Mouse (Mus musculus) hindbrain, embryonic 10.5 days (tissue): ENCODE data around the gene Atmin. TPM values are rescaled to one million over a fixed set of nuclear protein-coding genes. Genes with fewer than 3 reads are reported as not detected.

Experiments used
- DNase-seq: peaks from one replicate; pipeline ENCODE4 v3.0.0-alpha.2; 2017; ENCODE audit warnings: low spot score
- H3K27ac ChIP-seq: fragments of 300-500 bp; sonication (generic); 2 replicates; pipeline ENCODE4 v1.5.1; 2016; ENCODE audit warnings: mild to moderate bottlenecking, moderate library complexity
- H3K27me3 ChIP-seq: fragments of 300-500 bp; sonication (generic); 2 replicates; pipeline ENCODE4 v1.6.1; 2016; ENCODE audit warnings: mild to moderate bottlenecking; ENCODE audit not compliant: poor library complexity, insufficient read depth, severe bottlenecking
- H3K36me3 ChIP-seq: fragments of 300-500 bp; sonication (generic); 2 replicates; pipeline ENCODE4 v1.6.1; 2016; ENCODE audit warnings: mild to moderate bottlenecking, moderate library complexity
- H3K4me1 ChIP-seq: fragments of 300-500 bp; sonication (generic); replicated peaks from 2 replicates; pipeline ENCODE4 v1.6.1; 2016; ENCODE audit warnings: mild to moderate bottlenecking
- H3K4me3 ChIP-seq: fragments of 300-500 bp; sonication (generic); 2 replicates; pipeline ENCODE4 v1.5.1; 2016; ENCODE audit warnings: mild to moderate bottlenecking, moderate library complexity
- H3K9me3 ChIP-seq: fragments of 300-500 bp; sonication (generic); 2 replicates; pipeline ENCODE4 v1.6.1; 2016; ENCODE audit warnings: mild to moderate bottlenecking, moderate library complexity
- WGBS: fragments of 180-500 bp; shearing (Covaris S2); methylation state at CpG from one replicate; pipeline ENCODE4 v1.1.7; 2016; 5-methylcytosine and 5-hydroxymethylcytosine counted together
- polyA plus RNA-seq: library from polyadenylated mRNA; unstranded; fragments of >200 nt; fragmentation: Nextera tagmentation; extraction: Ambion mirVana; gene quantifications from 2 replicates; pipeline ENCODE4 v1.2.1, GENCODE M21; 2016

Atmin gene
- polyA plus RNA-seq, 1 experiment from 2014 or later = 16.0 TPM

- Histone ChIP-seq H3K27me3 (no peaks in the 10 kb centered on the region), H3K27ac (0 out of 2 replicates have a peak overlapping the region, but pooled peaks have one; percentile 40), H3K4me3 (no peak overlapping the region), H3K9me3 (no peaks in the 10 kb centered on the region), H3K4me1 (peaks cover 6% of the 10 kb centered on the region; the same call in 1 of the 2 replicates), H3K36me3 (peaks cover 97% of the 10 kb centered on the region)
- DNase-seq = peak; percentile 55
- 28% methylated on average over 6 of the region's 6 CpGs for WGBS
These were observed 7.7 kb upstream of the Atmin start for GRCm38 (mm10) chr8:116935506-116935905.

- H3K27ac ChIP-seq = no peak overlapping the region
- no peaks in the 10 kb centered on the region for H3K27me3 ChIP-seq
- peaks cover 32% of the 10 kb centered on the region for H3K4me1 ChIP-seq
- H3K4me3 ChIP-seq = no peak overlapping the region
- H3K36me3 ChIP-seq = peaks cover 50% of the 10 kb centered on the region
- DNase-seq = no peak
- 83% methylated on average over 12 of the region's 12 CpGs for WGBS
- no peaks in the 10 kb centered on the region for H3K9me3 ChIP-seq
These were observed 722 bp upstream of the Atmin start for GRCm38 (mm10) chr8:116942284-116943058.

GRCm38 (mm10) chr8:116943555-116944384 is 577 bp downstream of the Atmin start:
- Histone ChIP-seq H3K4me1 (peaks cover 35% of the 10 kb centered on the region), H3K4me3 (peak overlapping the region; percentile 89), H3K27ac (peak overlapping the region; percentile 89), H3K9me3 (no peaks in the 10 kb centered on the region), H3K36me3 (peaks cover 41% of the 10 kb centered on the region), H3K27me3 (no peaks in the 10 kb centered on the region)
- WGBS = under 1% methylated on average over 62 of the region's 62 CpGs
- peak; percentile 29 for DNase-seq

DNA sequence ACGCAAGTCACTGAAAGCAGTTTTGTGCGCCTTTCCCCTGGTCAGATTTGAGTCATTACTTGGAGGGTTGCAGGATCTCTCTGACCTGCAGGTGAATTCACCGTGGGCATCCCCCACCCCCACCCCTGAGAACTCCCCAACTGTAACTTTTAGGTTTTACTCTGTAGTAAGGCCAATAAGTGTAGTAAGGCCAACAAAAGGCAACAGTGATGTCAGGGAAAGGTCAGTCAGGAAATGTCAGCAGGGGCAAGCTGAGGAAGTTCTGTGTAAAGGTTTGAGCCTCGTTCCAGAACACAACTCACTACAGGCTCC is 1.1 kb downstream of the Atmin start:
- no peaks in the 10 kb centered on the region for H3K27me3 ChIP-seq
- H3K9me3 ChIP-seq = no peaks in the 10 kb centered on the region
- peaks cover 35% of the 10 kb centered on the region for H3K4me1 ChIP-seq
- WGBS = 20% methylated on average over 4 of the region's 4 CpGs
- DNase-seq = no peak
- H3K4me3 ChIP-seq = peak overlapping the region; percentile 89
- peak overlapping the region; percentile 89; the same call in 1 of the 2 replicates for H3K27ac ChIP-seq
- H3K36me3 ChIP-seq = peaks cover 35% of the 10 kb centered on the region

DNA sequence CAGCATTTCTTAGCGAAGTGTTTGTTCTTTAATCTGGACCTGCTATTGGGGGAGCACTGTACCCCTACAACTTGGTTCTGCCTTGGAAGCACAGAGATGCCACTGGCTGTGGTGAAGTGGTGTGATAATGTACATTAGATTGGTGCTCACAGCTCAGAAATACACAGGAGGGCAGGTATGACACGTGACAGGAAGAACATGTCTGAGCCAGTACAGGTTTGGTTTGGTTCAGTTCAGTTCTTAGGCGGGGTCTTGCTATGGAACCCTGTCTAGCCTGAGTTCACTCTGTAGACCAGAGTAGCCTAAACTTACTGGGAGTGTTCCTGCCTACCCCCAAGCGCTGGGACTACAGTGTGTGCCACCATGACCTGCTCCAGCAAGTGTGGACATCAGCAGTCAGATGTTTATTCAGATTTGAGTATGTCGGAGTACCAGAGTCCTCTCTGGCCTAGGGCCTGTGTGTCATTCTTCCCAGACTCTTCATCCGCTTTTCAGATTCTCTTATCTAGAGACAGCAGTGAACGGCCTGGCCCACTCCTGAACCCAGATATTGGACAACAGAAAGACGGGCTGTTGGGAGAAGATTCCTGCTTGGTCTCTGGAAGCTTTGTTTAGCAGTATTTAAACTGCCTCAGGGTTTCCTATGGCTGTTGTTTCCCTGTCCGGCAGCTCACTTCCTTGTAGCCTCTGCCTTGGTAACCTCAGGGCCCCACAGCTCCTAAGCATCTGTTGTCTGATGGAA is 2.1 kb downstream of the Atmin start:
- H3K4me1 ChIP-seq = peaks cover 35% of the 10 kb centered on the region
- H3K27ac ChIP-seq = no peak overlapping the region
- no peaks in the 10 kb centered on the region for H3K27me3 ChIP-seq

GRCm38 (mm10) chr8:116946268-116946838 is 3.2 kb downstream of the Atmin start:
- Histone ChIP-seq H3K9me3 (no peaks in the 10 kb centered on the region), H3K4me1 (peaks cover 35% of the 10 kb centered on the region), H3K27me3 (no peaks in the 10 kb centered on the region), H3K4me3 (no peak overlapping the region), H3K27ac (peak overlapping the region; percentile 8; the same call in 1 of the 2 replicates), H3K36me3 (peaks cover 19% of the 10 kb centered on the region)
- no peak for DNase-seq
- 87% methylated on average over 21 of the region's 21 CpGs for WGBS

More for the DNA sequence above, 2.1 kb downstream of the Atmin start:
- WGBS = 89% methylated on average over 9 of the region's 9 CpGs
- no peak for DNase-seq
- Histone ChIP-seq H3K9me3 (no peaks in the 10 kb centered on the region), H3K4me3 (peak overlapping the region; percentile 89; the same call in 1 of the 2 replicates), H3K36me3 (peaks cover 28% of the 10 kb centered on the region)

GRCm38 (mm10) chr8:116946851-116947250 is 3.7 kb downstream of the Atmin start:
- Histone ChIP-seq H3K9me3 (no peaks in the 10 kb centered on the region), H3K4me3 (no peak overlapping the region), H3K27ac (no peak overlapping the region), H3K36me3 (peaks cover 16% of the 10 kb centered on the region), H3K27me3 (no peaks in the 10 kb centered on the region), H3K4me1 (peaks cover 35% of the 10 kb centered on the region)
- DNase-seq = no peak
- 83% methylated on average over 6 of the region's 6 CpGs for WGBS

DNA sequence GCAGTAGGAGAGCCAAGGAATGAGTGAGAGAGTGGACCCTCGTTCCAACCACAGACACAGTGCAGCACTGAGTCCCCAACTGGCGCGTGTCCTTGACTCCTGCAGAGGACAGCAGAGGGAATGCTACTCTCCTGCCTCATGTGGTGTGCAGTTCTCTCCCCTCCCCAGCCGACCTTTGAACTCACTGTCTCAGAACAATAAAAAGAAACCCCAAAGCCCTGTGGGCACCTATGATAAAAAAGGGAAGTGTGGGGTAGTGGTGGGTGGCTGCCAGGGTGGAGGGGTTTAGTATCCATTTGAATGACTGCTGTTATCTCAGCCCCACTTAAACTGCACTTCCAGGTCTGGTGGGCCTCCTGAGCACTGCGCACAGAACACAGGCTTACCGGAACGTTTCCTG is 4.4 kb downstream of the Atmin start:
- no peaks in the 10 kb centered on the region for H3K27me3 ChIP-seq
- no peak overlapping the region for H3K27ac ChIP-seq
- no peak overlapping the region for H3K4me3 ChIP-seq
- H3K36me3 ChIP-seq = peaks cover 16% of the 10 kb centered on the region
- no peak for DNase-seq
- H3K9me3 ChIP-seq = no peaks in the 10 kb centered on the region
- peaks cover 35% of the 10 kb centered on the region for H3K4me1 ChIP-seq
- WGBS = 90% methylated on average over 7 of the region's 7 CpGs

DNA sequence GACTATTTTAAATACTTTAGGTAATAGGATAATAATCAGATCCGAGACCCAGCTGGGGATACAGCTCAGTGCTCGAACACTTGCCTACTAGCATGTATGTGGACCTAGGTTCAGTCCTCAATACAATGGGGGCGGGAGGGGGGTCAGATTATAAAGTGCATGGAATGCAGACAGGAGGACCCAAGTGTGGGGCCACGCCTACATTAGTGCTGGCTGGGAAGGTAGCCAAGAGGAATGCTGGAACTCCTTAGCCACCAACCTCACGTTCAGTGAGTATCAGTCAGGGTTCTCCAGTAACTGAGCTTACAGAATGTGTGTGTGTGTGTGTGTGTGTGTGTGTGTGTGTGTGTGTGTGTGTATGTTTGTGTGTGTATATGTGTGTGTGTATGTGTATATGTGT is 8.2 kb downstream of the Atmin start:
- no peaks in the 10 kb centered on the region for H3K27me3 ChIP-seq
- H3K9me3 ChIP-seq = no peaks in the 10 kb centered on the region
- peaks cover 47% of the 10 kb centered on the region for H3K36me3 ChIP-seq
- no peak overlapping the region for H3K4me3 ChIP-seq
- peaks cover 7% of the 10 kb centered on the region; the same call in 1 of the 2 replicates for H3K4me1 ChIP-seq
- DNase-seq = no peak
- no peak overlapping the region for H3K27ac ChIP-seq
- 90% methylated on average over 5 of the region's 5 CpGs for WGBS

GRCm38 (mm10) chr8:116951778-116952177 is 8.6 kb downstream of the Atmin start:
- Histone ChIP-seq H3K36me3 (peaks cover 47% of the 10 kb centered on the region), H3K4me3 (no peak overlapping the region), H3K4me1 (0 out of 2 replicates have a peak, but pooled peaks cover 3% of the 10 kb centered on the region), H3K9me3 (no peaks in the 10 kb centered on the region), H3K27me3 (no peaks in the 10 kb centered on the region), H3K27ac (no peak overlapping the region)
- DNase-seq = no peak
- 98% methylated on average over 2 of the region's 2 CpGs for WGBS

DNA sequence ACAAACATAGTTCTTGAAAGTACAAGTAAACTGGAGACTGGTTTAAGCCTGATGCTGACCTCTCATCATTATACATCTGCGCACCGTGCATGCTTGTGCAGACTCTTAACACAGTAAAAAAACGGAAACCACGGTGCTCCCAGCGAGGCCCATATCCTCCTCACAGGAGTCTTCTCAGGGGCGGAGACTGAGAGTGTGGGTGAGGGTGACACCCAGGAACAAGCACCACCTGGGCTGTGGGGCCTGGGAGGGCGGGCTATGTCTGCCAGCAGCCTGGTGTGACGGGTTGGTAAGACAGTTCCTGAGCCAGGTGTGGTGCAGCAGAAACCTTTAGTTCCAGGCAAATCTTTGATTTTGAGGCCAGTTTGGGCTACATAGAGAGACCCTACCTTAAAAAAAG is 9.2 kb downstream of the Atmin start:
- Histone ChIP-seq H3K36me3 (peaks cover 51% of the 10 kb centered on the region), H3K9me3 (no peaks in the 10 kb centered on the region), H3K27me3 (no peaks in the 10 kb centered on the region), H3K4me1 (0 out of 2 replicates have a peak, but pooled peaks cover 2% of the 10 kb centered on the region), H3K27ac (no peak overlapping the region), H3K4me3 (no peak overlapping the region)
- no peak for DNase-seq
- WGBS = 92% methylated on average over 8 of the region's 8 CpGs

DNA sequence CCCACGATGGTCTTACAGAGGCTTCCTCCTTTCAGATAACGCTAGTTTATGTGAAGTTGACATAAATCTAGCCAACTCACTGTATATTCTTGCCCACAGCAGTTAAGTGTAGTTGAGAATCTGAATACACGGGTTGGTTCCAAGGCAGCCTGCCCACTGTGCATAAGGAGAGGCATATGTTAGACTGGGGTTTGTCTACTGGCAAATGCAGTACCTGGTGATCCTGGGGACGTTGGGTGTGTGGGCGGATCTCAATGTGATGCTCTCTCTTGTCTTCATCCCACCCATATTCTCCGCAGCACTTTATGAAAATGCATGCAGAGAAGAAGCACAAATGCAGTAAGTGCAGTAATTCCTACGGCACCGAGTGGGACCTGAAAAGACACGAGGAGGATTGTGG is 11.2 kb downstream of the Atmin start:
- H3K27ac ChIP-seq = no peak overlapping the region
- H3K4me3 ChIP-seq = no peak overlapping the region
- WGBS = 96% methylated on average over 9 of the region's 9 CpGs
- H3K4me1 ChIP-seq = no peaks in the 10 kb centered on the region
- no peaks in the 10 kb centered on the region for H3K27me3 ChIP-seq
- DNase-seq = no peak
- no peaks in the 10 kb centered on the region for H3K9me3 ChIP-seq
- peaks cover 66% of the 10 kb centered on the region for H3K36me3 ChIP-seq
